Mouse (Mus musculus): Measurements from ENCODE around the gene Lif. TPM values are rescaled to one million over a fixed set of nuclear protein-coding genes. Genes with fewer than 3 reads are reported as not detected.

Lif gene
- total RNA-seq, 1 experiment from 2014 or later = 0.09 TPM

DNA sequence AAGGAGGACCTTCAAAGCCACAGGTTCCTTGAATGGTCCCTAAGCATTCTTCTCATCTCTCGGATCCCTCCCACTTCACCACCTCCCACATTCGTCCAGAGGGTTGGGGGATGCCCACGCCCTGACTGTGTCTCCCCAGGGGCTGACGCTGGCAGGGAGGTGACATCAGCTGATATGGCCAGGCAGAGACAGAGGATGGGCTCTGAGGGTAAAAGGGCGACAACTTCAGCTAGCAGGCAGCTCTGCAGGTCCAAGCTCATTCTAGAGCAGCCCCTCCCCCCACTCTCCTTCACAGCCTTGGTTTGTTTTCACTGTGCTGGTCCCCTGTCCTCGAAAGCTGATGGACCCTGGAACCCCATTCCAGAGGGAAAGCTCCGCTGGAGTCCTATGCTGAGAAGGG, 41.3 kb downstream of the Lif start:
- DNase-seq = no peak

DNA sequence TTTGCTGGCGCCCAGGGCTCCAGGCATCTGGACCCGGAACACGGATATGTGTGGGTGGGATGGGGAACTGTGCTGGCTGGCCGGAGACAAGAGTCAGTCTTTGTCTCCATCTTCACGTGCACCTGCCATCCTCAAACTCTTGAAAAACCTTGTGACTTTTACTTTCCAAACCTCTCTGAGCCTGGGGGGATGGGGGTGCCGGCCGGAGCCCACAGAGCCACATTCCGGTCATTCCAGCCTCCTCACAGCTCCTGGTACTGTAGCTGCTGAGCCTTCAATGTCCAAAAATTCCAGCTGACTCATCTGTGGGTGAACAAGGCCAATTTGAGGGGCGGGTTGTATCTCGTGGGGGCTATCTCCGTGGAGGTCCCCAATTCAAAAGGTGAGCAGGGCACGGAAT, 41.8 kb downstream of the Lif start:
- DNase-seq = peak; percentile 30

DNA sequence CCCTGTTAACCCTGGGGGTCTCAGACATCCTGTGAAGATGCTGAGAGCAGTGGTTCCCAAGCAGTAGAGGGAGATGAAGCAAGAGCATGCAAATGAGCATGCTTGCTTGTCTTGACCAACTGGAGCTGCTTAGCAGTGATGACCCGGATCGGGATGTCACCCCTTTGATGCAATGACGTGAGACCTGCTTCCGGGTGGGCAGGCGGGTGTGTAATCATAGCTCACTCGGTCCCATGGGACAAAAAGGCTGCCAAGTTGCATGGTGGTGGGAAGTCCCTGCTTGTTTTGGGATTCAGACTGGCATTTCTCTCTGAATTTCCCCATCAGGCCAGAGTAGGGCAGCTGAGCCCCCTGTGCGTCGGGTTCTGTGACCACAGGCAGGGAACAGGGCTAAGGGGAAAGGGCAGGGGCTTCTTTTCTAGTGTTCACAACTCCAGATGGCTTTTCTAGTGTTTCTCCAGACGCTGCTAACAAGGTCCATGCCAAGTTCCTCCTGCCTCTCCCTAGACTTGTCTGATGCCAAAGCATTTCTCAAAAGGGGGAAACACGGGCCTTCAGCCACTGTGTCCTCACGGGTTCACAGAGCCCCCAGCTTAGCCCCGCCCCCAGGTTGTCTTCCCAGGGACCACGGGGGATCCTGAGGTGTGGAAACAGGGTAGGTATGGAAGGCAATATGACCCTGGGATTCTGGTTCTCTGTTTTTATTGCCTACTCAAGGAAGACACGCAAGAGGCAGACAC, 42.5 kb downstream of the Lif start:
- DNase-seq = no peak

DNA sequence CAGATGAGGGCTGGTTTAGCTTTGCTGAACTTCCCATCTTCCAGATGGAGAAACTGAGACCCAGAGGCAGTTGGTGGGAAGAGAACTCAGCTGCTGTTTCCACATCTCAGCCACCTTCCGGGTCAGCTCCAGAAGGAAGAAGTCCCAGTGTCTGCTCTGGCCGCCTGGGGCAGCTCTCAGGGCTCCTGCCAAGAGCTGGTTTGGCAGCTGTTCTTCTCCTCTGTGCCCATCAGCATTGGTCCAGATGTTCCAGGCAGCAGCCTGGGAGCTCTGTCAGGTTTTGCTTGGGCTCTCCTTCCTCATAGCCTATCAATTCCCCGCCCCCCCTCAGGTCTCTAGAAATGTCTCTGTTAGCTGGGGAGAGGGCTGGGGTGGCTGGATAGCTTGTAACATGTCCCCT, 43.3 kb downstream of the Lif start:
- DNase-seq = no peak

DNA sequence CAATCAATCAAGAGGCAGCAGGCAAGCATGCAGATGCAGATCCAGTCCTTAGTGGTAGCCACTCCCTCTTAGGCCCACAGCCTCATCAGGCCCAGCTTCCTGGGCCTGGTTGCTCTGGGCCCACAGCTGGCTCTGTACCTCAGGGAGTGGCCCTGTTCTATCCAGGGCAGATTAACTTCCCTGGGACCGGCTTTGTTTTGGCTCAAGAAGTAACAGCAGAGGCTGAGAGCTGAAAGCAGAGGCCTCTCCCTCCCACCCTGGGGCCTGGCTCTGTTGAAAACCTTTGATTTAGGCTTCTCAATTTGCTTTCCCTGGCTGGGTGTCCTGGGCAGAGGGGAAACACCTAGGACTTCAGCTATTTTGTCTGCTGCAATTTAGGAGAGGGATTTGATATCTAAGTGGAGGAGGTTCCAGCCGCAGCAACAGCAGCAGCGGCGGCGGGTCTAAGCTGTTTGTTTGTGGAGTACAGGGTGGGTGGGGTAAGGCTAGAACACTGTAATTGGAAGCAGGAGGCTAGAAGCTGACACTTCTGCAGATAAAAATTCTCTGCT, 45.1 kb downstream of the Lif start:
- DNase-seq = no peak

DNA sequence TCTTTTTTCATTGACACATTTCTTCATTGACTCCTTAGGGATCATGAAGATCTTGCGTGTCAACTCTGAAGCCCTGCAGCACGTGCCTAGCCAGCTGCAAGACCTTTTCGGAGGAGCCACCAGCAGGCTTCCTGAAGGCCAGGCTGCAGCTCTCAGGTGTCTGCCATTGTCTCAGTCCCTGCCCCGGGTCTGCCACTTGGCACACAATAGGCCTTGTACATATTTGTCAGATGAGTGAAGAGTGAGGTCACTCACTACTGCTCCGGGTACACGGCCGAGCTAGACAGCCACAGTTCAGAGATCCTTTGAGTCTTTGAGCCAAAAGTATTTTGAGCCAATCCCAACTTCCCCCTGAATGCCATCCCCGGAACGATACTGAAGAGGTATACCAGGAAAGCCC, 45.7 kb downstream of the Lif start:
- no peak for DNase-seq

DNA sequence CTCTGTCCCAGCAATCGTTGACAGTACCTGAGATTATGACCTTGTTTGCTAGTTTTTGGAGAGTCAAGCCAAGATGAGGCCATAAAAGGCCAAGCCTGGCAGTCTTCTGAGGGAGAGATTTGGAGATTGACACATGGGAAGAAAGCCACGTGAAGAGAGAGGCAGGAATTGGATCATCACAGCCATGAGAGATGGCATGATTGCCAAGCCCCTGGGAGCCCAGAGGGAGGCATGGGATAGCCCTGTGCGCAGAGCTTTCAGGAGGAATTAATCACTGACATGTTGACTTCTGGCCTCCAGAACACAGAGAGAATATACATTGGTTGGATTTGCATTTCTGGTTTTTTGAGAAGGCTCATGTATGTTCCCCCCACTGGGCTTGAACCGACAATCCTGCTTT, 46.8 kb downstream of the Lif start:
- DNase-seq = no peak

DNA sequence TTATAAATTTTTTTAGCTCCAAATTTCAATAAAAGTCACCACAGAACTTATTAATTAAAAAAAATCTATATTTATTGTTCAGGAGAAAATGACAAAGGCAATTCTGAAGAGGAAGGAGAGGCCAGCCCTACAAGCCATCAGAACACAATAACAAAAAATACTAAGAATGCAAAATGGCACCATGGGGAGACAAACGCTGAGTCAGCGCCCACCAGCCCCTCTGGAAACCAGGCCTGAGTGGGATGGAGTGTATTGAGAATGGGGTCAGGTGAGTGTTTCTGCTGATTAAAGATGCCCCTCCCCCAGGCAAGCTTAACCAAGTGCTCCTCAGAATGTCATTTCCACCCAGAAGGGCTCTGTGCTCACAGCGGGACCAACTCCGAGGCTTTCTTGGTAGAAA, 47.7 kb downstream of the Lif start:
- DNase-seq = no peak

DNA sequence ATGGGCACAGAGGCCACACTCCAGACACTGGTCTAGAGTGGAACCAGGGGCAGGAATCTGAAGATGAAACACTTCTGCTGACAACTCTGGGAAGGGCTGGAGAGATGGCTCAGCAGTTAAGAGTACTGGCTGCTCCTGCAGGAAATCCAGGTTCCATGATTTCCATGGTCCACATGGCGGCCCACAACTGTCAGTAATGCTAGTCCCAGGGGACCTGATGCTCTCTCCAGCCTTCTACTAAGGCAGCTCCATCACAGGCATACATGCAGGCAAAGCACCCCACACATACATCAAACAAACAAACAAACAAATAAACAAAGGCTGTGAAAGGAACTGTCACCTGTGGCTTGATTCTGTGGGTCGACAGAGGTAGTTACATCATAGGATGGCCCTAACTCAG, 48.7 kb downstream of the Lif start:
- DNase-seq = no peak

DNA sequence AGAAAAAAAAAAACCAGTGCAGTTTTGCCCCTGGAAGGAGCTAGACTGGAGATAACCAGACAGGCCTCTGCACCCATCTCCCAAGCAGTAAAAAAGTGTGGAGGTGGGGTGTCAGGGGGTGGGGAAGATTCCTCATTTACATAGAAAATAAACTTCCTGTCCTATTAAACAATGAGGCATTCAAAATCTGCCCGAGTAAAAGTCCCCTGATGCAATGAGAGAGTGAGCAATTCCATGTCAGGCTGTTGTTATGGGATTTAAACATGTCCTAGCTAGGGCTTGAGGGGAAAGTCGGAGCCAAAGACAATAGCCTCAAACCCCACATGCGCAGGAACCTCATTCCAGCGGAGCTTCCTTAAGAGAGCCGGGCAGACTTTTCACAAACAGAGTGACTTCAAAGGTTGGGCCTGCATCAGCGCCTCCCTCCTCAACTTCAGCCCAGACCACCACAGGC, 50.7 kb downstream of the Lif start:
- no peak for DNase-seq

DNA sequence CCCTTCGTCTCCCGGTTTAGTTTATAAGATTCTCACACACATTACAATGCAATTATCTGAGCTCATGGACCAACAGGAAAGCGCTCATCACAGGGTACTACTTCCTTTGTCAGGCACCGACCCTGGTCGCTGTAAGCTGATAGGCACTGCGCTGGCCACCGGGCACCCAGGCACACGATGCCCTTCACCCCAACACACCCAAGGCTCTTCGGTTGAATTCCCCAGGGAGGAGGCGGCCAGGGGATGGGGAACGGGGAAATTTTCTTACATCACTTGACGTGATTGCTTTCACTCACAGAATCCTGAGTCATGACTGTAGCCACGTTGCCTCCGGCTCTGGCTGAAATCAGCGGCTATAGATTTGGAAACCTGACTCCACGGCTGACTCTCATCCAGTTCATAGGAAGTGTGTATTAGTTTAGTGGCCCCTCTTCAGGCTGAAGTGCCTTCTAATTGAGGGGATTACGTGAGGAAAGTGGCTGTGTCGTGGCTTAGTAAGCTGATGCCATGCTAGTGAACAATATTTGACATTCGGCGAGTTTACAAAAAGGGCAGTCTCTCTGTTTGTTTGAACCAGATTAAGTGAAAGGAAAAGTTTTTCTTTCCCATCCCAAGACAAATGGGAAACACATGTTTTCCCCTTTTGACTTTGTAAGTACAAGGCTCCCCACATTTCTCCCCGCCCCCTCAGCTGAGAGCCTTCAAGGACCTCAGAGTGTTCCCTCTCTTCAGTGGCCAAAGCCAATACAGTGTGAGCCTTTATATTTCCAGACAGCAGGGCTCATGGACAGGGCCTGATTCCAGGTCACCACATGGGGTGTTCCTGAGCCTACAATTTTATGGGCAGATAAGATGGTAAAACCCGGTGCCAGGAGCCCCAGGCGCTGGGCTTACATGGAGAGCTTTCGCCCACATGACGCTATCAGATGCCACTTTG, 51.4 kb downstream of the Lif start:
- DNase-seq = no peak

DNA sequence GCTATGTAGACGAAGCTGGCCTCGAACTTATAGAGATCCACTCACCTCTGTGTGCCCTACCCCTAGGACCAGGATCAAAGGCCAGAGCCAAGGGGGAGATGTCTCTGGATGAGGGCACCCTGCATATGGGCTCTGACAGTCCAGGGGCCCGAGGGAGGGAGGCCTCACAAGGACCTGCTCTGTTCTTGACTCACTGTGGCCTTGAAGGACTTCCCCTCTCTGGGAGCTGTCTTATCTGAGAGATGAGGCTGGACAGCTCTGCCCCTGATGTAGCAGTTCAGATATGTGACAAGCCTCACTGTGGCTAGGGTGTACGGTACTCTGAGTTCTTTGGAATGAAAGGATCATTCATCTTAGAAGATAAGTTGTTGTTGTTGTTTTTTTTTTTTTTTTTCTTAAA, 52.3 kb downstream of the Lif start:
- DNase-seq = no peak

DNA sequence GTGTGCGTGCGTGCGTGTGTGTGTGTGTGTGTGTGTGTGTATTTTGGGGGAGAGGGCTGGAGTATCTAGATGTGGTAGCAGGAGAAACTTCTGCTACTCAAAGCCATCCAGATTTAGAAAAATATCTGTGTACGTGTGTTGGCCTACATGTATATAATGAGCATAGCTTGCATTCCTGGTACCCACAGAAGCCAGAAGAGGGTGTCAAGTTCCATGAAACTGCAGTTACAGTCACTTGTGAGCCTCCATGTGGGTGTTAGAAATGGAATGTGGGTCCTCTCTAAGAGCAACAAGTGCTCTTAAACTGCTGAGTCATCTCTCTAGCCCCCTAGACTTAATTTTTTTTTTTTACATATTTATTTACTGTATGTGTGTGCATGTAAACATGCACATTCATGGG, 53.0 kb downstream of the Lif start:
- no peak for DNase-seq

DNA sequence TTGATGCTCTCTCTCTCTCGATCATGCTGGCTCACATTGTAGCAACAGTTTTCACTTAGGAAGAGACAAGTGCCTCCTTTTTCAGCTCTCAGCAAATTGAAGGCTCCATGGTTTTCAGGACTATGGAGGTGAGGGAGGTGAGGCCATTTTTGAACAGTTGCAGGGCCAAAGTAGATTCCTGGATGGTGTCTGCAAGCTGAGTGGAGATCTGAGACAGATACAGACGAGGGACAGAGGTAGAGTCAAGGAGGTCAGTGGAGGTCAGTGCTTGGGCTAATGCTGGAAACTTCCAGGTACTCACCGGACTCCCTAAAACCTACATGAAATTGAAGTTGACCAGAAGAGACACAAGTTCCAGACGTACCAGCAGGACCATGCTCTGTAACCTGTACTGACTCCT, 54.8 kb downstream of the Lif start:
- no peak for DNase-seq

DNA sequence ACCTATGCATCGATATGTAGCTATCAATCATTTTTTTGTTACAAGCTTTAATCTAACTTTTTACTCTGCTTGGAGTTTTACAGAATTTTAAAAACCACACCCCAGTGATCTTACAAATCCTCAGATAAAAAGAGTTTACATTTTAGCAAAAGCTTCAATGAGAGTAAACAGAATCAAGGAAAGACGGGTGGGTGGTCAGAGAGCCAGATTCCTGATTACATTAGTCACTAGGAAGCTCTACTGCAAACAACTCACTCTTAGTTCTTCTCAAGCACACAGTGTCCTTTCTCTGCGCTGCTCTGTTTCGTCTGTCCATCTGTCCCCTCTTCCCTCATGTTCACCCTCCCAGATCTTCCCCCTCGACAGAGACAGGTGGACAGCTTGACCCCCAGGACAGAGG, 59.9 kb downstream of the Lif start:
- DNase-seq = no peak

DNA sequence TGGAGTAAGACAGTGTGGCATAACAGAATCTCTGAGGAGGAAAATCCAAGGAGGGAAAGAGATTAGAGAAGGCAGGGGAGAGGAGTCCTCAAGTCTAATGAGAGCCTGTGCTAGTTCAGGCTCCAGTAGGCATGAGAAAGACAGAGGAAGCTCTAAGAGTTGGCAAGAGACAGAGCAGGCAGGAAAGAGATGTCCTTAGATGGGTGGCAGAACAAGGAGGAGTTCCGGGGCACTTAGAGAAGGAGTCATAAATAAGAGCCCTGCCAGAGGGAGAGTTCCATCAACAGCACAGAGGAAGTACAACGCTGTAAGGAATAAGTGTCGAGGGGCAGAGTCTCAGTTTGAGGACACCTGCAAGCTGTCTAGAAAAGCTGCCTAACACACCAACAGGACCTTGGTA, 60.7 kb downstream of the Lif start:
- no peak for DNase-seq

DNA sequence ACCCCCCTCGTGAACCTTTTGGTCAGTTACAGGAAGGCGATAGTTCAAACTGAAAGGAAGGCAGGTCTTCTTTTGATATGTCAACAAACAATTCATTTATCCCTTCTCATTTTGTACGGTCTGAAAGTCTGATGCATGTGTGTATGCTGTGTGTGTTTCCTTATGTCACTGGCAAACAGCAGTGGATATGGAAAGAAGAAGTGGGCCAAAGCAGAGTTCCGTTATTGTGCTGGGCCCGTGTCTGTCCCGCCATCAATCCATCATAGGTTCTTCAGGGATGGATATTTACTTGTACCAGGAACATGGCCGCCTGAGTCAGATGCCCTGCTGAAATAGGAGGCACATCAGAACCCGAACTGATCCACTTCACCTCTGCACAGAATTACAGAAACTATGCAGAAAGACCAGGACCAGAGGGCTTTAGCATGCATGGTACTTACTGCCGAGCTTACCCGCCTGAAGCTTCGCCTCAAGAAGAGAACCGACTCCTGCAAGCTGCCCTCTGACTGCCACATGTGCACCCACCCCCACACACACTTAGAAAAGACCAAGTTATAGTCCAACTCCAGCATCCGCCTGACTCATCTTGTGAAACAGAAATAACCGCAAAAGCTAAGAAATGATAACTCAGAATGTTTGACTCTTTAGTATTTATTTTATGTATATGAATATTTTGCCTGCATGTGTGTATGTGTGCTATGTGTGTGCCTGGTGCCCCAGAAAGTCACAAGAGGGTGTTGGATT, 62.0 kb downstream of the Lif start:
- DNase-seq = no peak

DNA sequence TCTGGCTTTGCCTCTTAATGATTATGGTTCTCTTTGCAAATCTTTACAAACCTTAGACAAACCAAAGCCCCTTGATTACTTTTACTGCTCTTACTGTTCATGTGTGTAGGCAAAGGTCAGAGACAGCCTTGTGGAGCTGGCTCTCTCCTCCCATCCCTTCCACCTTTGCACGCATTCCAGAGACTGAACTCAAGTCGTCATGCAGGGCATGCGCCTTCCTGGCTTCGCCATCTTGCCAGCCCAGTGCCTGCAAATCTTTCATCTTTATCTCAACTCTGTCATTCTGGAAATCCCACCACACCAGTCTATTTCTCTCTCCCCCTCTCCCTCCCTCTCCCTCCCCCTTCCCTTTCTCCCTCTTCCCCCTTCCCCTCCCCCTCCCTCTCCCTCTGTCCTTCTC, 63.5 kb downstream of the Lif start:
- no peak for DNase-seq
